Mouse (Mus musculus): ENCODE data around the gene Ltbp3. TPM values are rescaled to one million over a fixed set of nuclear protein-coding genes. Genes with fewer than 3 reads are reported as not detected.
A peak's percentile ranks its signal among the peaks of the same experiment; 100 is the strongest.

The Ltbp3 gene
- polyA plus RNA-seq, 1 experiment from 2014 or later, result 4.8 TPM

- H3K9me3 ChIP-seq (ENCODE audit: control insufficient read depth, low read length), result no peaks in the 10 kb centered on the region
- under 1% methylated on average over 67 of the region's 67 CpGs for WGBS
- H3K36me3 ChIP-seq (ENCODE audit: control insufficient read depth, insufficient read depth, low read length), result peaks cover 2% of the 10 kb centered on the region; the same call in 1 of the 2 replicates
- peak; percentile 100 for DNase-seq (ENCODE audit: low spot score, missing footprints)
- H3K4me1 ChIP-seq (ENCODE audit: control insufficient read depth, insufficient read depth, low read length), result peaks cover 28% of the 10 kb centered on the region
- peak overlapping the region; percentile 98 for H3K9ac ChIP-seq (ENCODE audit: low read length)
- peak overlapping the region; percentile 85 for H3K4me2 ChIP-seq
- peak; percentile 97 for ATAC-seq (ENCODE audit: low FRiP score)
- peak overlapping the region; percentile 99 for H3K4me3 ChIP-seq (ENCODE audit: low read depth, low read length)
- H3K27ac ChIP-seq (ENCODE audit: low read depth, low read length), result peak overlapping the region; percentile 95
- no peaks in the 10 kb centered on the region for H3K27me3 ChIP-seq (ENCODE audit: control insufficient read depth, insufficient read depth, low read length)
These were observed 62.6 kb downstream of the Ltbp3 start for GRCm38 (mm10) chr19:5803041-5803880.

- under 1% methylated on average over 16 of the region's 16 CpGs for WGBS
- Histone ChIP-seq H3K4me3 (ENCODE audit: low read depth, low read length) (peak overlapping the region; percentile 24), H3K4me2 (peak overlapping the region; percentile 51), H3K9ac (ENCODE audit: low read length) (peak overlapping the region; percentile 77), H3K9me3 (ENCODE audit: control insufficient read depth, low read length) (no peaks in the 10 kb centered on the region), H3K27me3 (ENCODE audit: control insufficient read depth, insufficient read depth, low read length) (no peaks in the 10 kb centered on the region), H3K27ac (ENCODE audit: low read depth, low read length) (peak overlapping the region; percentile 95), H3K36me3 (ENCODE audit: control insufficient read depth, insufficient read depth, low read length) (no peaks in the 10 kb centered on the region), H3K4me1 (ENCODE audit: control insufficient read depth, insufficient read depth, low read length) (peaks cover 28% of the 10 kb centered on the region)
- no peak for DNase-seq (ENCODE audit: low spot score, missing footprints)
- ATAC-seq (ENCODE audit: low FRiP score), result peak; percentile 17; the same call in 1 of the 2 replicates
These were observed 63.2 kb downstream of the Ltbp3 start for GRCm38 (mm10) chr19:5803881-5804279.

GRCm38 (mm10) chr19:5804371-5804899, 63.7 kb downstream of the Ltbp3 start:
- Histone ChIP-seq H3K27me3 (ENCODE audit: control insufficient read depth, insufficient read depth, low read length) (no peaks in the 10 kb centered on the region), H3K36me3 (ENCODE audit: control insufficient read depth, insufficient read depth, low read length) (no peaks in the 10 kb centered on the region), H3K4me2 (peak overlapping the region; percentile 51; the same call in 1 of the 2 replicates), H3K27ac (ENCODE audit: low read depth, low read length) (peak overlapping the region; percentile 95), H3K4me3 (ENCODE audit: low read depth, low read length) (peak overlapping the region; percentile 24; the same call in 1 of the 2 replicates), H3K4me1 (ENCODE audit: control insufficient read depth, insufficient read depth, low read length) (peaks cover 28% of the 10 kb centered on the region), H3K9me3 (ENCODE audit: control insufficient read depth, low read length) (no peaks in the 10 kb centered on the region), H3K9ac (ENCODE audit: low read length) (peak overlapping the region; percentile 77)
- 43% methylated on average over 8 of the region's 8 CpGs for WGBS
- no peak for ATAC-seq (ENCODE audit: low FRiP score)
- DNase-seq (ENCODE audit: low spot score, missing footprints), result peak; percentile 89

- Histone ChIP-seq H3K36me3 (ENCODE audit: control insufficient read depth, insufficient read depth, low read length) (no peaks in the 10 kb centered on the region), H3K27ac (ENCODE audit: low read depth, low read length) (peak overlapping the region; percentile 82), H3K27me3 (ENCODE audit: control insufficient read depth, insufficient read depth, low read length) (no peaks in the 10 kb centered on the region), H3K9ac (ENCODE audit: low read length) (peak overlapping the region; percentile 52), H3K4me2 (peak overlapping the region; percentile 26; the same call in 1 of the 2 replicates), H3K4me1 (ENCODE audit: control insufficient read depth, insufficient read depth, low read length) (peaks cover 34% of the 10 kb centered on the region), H3K4me3 (ENCODE audit: low read depth, low read length) (no peak overlapping the region), H3K9me3 (ENCODE audit: control insufficient read depth, low read length) (no peaks in the 10 kb centered on the region)
- ATAC-seq (ENCODE audit: low FRiP score) (no peak), DNase-seq (ENCODE audit: low spot score, missing footprints) (peak; percentile 91)
- 1% methylated on average over 8 of the region's 8 CpGs for WGBS
These were observed 65.5 kb downstream of the Ltbp3 start for GRCm38 (mm10) chr19:5806051-5806808.

- Histone ChIP-seq H3K36me3 (ENCODE audit: control insufficient read depth, insufficient read depth, low read length) (no peaks in the 10 kb centered on the region), H3K4me2 (no peak overlapping the region; the same call in 1 of the 2 replicates), H3K4me3 (ENCODE audit: low read depth, low read length) (no peak overlapping the region), H3K27ac (ENCODE audit: low read depth, low read length) (peak overlapping the region; percentile 82), H3K9me3 (ENCODE audit: control insufficient read depth, low read length) (no peaks in the 10 kb centered on the region), H3K4me1 (ENCODE audit: control insufficient read depth, insufficient read depth, low read length) (peaks cover 37% of the 10 kb centered on the region), H3K27me3 (ENCODE audit: control insufficient read depth, insufficient read depth, low read length) (no peaks in the 10 kb centered on the region), H3K9ac (ENCODE audit: low read length) (peak overlapping the region; percentile 39)
- ATAC-seq (ENCODE audit: low FRiP score), result no peak
- WGBS, result 18% methylated on average over 6 of the region's 6 CpGs
- DNase-seq (ENCODE audit: low spot score, missing footprints), result peak; percentile 83
These were observed 66.1 kb downstream of the Ltbp3 start for GRCm38 (mm10) chr19:5806809-5807205.

- no peak overlapping the region for H3K9ac ChIP-seq (ENCODE audit: low read length)
- 67% methylated on average over 3 of the region's 3 CpGs for WGBS
- ATAC-seq (ENCODE audit: low FRiP score), result no peak
These were observed 67.0 kb downstream of the Ltbp3 start for GRCm38 (mm10) chr19:5807740-5808139.

More at GRCm38 (mm10) chr19:5807740-5808139, 67.0 kb downstream of the Ltbp3 start:
- Histone ChIP-seq H3K4me3 (ENCODE audit: low read depth, low read length) (no peak overlapping the region), H3K4me2 (no peak overlapping the region), H3K36me3 (ENCODE audit: control insufficient read depth, insufficient read depth, low read length) (no peaks in the 10 kb centered on the region), H3K9me3 (ENCODE audit: control insufficient read depth, low read length) (no peaks in the 10 kb centered on the region), H3K27me3 (ENCODE audit: control insufficient read depth, insufficient read depth, low read length) (no peaks in the 10 kb centered on the region), H3K27ac (ENCODE audit: low read depth, low read length) (no peak overlapping the region), H3K4me1 (ENCODE audit: control insufficient read depth, insufficient read depth, low read length) (peaks cover 44% of the 10 kb centered on the region)
- DNase-seq (ENCODE audit: low spot score, missing footprints), result no peak

Other genes with a start within 250 kb of the Ltbp3 start
- not detected in 2 replicates for gene 1700020D05Rik, start 237.1 kb upstream of the Ltbp3 start, polyA plus RNA-seq (2014; fragmentation: Nextera tagmentation; extraction: Ambion mirVana)
- gene Snx32, start 230.4 kb upstream of the Ltbp3 start, polyA plus RNA-seq (2014; fragmentation: Nextera tagmentation; extraction: Ambion mirVana), result 17.9 and 20.3 TPM in 2 replicates
- gene Ovol1, start 180.3 kb upstream of the Ltbp3 start, polyA plus RNA-seq (2014; fragmentation: Nextera tagmentation; extraction: Ambion mirVana), result 0.18 TPM in 1 of 2 replicates, not detected in the other
- 1.0 and 1.5 TPM in 2 replicates for gene Ap5b1, start 172.9 kb upstream of the Ltbp3 start, polyA plus RNA-seq (2014; fragmentation: Nextera tagmentation; extraction: Ambion mirVana)
- 157 and 173 TPM in 2 replicates for gene Rnaseh2c, start 139.0 kb upstream of the Ltbp3 start, polyA plus RNA-seq (2014; fragmentation: Nextera tagmentation; extraction: Ambion mirVana)
- gene Kat5, start 130.7 kb upstream of the Ltbp3 start, polyA plus RNA-seq (2014; fragmentation: Nextera tagmentation; extraction: Ambion mirVana), result 36.9 and 40.0 TPM in 2 replicates
- gene Rela, start 103.4 kb upstream of the Ltbp3 start, polyA plus RNA-seq (2014; fragmentation: Nextera tagmentation; extraction: Ambion mirVana), result 24.6 and 29.9 TPM in 2 replicates
- gene Sipa1, start 77.2 kb upstream of the Ltbp3 start, polyA plus RNA-seq (2014; fragmentation: Nextera tagmentation; extraction: Ambion mirVana), result 8.8 and 10.9 TPM in 2 replicates
- gene Map3k11, start 52.2 kb upstream of the Ltbp3 start, polyA plus RNA-seq (2014; fragmentation: Nextera tagmentation; extraction: Ambion mirVana), result 14.0 and 17.3 TPM in 2 replicates
- 18.6 and 23.1 TPM in 2 replicates for gene Pcnx3, start 52.0 kb upstream of the Ltbp3 start, polyA plus RNA-seq (2014; fragmentation: Nextera tagmentation; extraction: Ambion mirVana)
- gene Kcnk7, start 36.5 kb upstream of the Ltbp3 start, polyA plus RNA-seq (2014; fragmentation: Nextera tagmentation; extraction: Ambion mirVana), result not detected in 2 replicates
- gene Ehbp1l1, start 14.6 kb upstream of the Ltbp3 start, polyA plus RNA-seq (2014; fragmentation: Nextera tagmentation; extraction: Ambion mirVana), result 5.3 and 5.4 TPM in 2 replicates
- 157 and 158 TPM in 2 replicates for gene Fam89b, start 11.3 kb upstream of the Ltbp3 start, polyA plus RNA-seq (2014; fragmentation: Nextera tagmentation; extraction: Ambion mirVana)
- gene Scyl1, start 30.5 kb downstream of the Ltbp3 start, polyA plus RNA-seq (2014; fragmentation: Nextera tagmentation; extraction: Ambion mirVana), result 48.2 and 58.6 TPM in 2 replicates
- gene Frmd8, start 134.4 kb downstream of the Ltbp3 start, polyA plus RNA-seq (2014; fragmentation: Nextera tagmentation; extraction: Ambion mirVana), result 11.5 and 14.0 TPM in 2 replicates
- gene Slc25a45, start 136.9 kb downstream of the Ltbp3 start, polyA plus RNA-seq (2014; fragmentation: Nextera tagmentation; extraction: Ambion mirVana), result 1.1 and 1.8 TPM in 2 replicates
- 7.3 and 8.3 TPM in 2 replicates for gene Tigd3, start 153.2 kb downstream of the Ltbp3 start, polyA plus RNA-seq (2014; fragmentation: Nextera tagmentation; extraction: Ambion mirVana)
- 200 and 203 TPM in 2 replicates for gene Dpf2, start 172.1 kb downstream of the Ltbp3 start, polyA plus RNA-seq (2014; fragmentation: Nextera tagmentation; extraction: Ambion mirVana)
- 2.2 and 2.5 TPM in 2 replicates for gene Cdc42ep2, start 183.9 kb downstream of the Ltbp3 start, polyA plus RNA-seq (2014; fragmentation: Nextera tagmentation; extraction: Ambion mirVana)
- gene Pola2, start 223.3 kb downstream of the Ltbp3 start, polyA plus RNA-seq (2014; fragmentation: Nextera tagmentation; extraction: Ambion mirVana), result 74.4 and 82.7 TPM in 2 replicates
- not detected in 2 replicates for gene Slc22a20, start 245.2 kb downstream of the Ltbp3 start, polyA plus RNA-seq (2014; fragmentation: Nextera tagmentation; extraction: Ambion mirVana)